Mouse (Mus musculus) heart, postnatal 0 days (tissue): Measurements from ENCODE around the gene Elane. TPM values are rescaled to one million over a fixed set of nuclear protein-coding genes. Genes with fewer than 3 reads are reported as not detected.
A peak's percentile ranks its signal among the peaks of the same experiment; 100 is the strongest.

Experiments
- ATAC-seq: fragments of 200-750 bp; cut with Nextera tagmentation; 2 replicates; pipeline ENCODE4 v1.8.0; 2017; ENCODE audit warnings: low read depth, moderate number of reproducible peaks, moderate library complexity; ENCODE audit not compliant: insufficient read depth
- DNase-seq: peaks from one replicate; pipeline ENCODE4 v3.0.0-alpha.2; 2016; ENCODE audit warnings: low spot score
- H3K27ac ChIP-seq: fragments of 300-500 bp; sonication (generic); 2 replicates; pipeline ENCODE4 v1.5.1; 2014; ENCODE audit warnings: low read depth, mild to moderate bottlenecking
- H3K27me3 ChIP-seq: fragments of 300-500 bp; sonication (generic); 2 replicates; pipeline ENCODE4 v1.6.1; 2014; ENCODE audit warnings: low read length, mixed read lengths; ENCODE audit not compliant: control insufficient read depth, insufficient read depth
- H3K36me3 ChIP-seq: fragments of 300-500 bp; sonication (generic); replicated peaks from 2 replicates; pipeline ENCODE4 v1.6.1; 2014; ENCODE audit warnings: low read length, mixed read lengths; ENCODE audit not compliant: control insufficient read depth, insufficient read depth
- H3K4me1 ChIP-seq: fragments of 300-500 bp; sonication (generic); 2 replicates; pipeline ENCODE4 v1.6.1; 2014; ENCODE audit warnings: antibody characterized with exemption; ENCODE audit not compliant: control insufficient read depth, insufficient read depth
- H3K4me2 ChIP-seq: fragments of 300-500 bp; sonication (generic); 2 replicates; pipeline ENCODE4 v1.6.1; 2014; ENCODE audit warnings: low read depth, mild to moderate bottlenecking, low read length, moderate library complexity
- H3K4me3 ChIP-seq: fragments of 300-500 bp; sonication (generic); 2 replicates; pipeline ENCODE4 v1.5.1; 2014; ENCODE audit warnings: low read depth, low read length
- H3K9ac ChIP-seq: fragments of 300-500 bp; sonication (generic); replicated peaks from 2 replicates; pipeline ENCODE4 v1.6.1; 2014; ENCODE audit warnings: low read depth, low read length, mixed read lengths
- H3K9me3 ChIP-seq: fragments of 300-500 bp; sonication (generic); replicated peaks from 2 replicates; pipeline ENCODE4 v1.6.1; 2016; ENCODE audit warnings: low read length; ENCODE audit not compliant: control insufficient read depth
- CTCF ChIP-seq: IDR thresholded peaks from 2 replicates; pipeline ENCODE4 v1.5.1; 2016; ENCODE audit warnings: antibody characterized with exemption, control low read depth, low read depth
- EP300 ChIP-seq: IDR thresholded peaks from 2 replicates; pipeline ENCODE4 v1.6.1; 2016; ENCODE audit warnings: antibody characterized with exemption, low read depth
- WGBS: fragments of 180-500 bp; shearing (Covaris S2); extraction: QIAGEN DNeasy Blood & Tissue Kit; methylation state at CpG from one replicate; pipeline ENCODE4 v1.1.7; 2014; 5-methylcytosine and 5-hydroxymethylcytosine counted together
- polyA plus RNA-seq: library from polyadenylated mRNA; unstranded; fragments of >200 nt; fragmentation: Nextera tagmentation; extraction: Ambion mirVana; gene quantifications from 2 replicates; pipeline ENCODE4 v1.2.1, GENCODE M21; 2015
- total RNA-seq: library from RNA; depleted of rRNA; stranded (reverse); fragments of >200 nt; gene quantifications from 2 replicates; pipeline ENCODE4 v1.2.3, GENCODE M21; 2014; ENCODE audit warnings: low replicate concordance

Gene Elane
- total and polyA plus RNA-seq, 2 experiments from 2014 or later = not detected

GRCm38 (mm10) chr10:79929967-79930825, 44.1 kb downstream of the Elane start:
- Histone ChIP-seq H3K4me2 (no peak overlapping the region), H3K9ac (no peak overlapping the region), H3K4me3 (no peak overlapping the region), H3K4me1 (peaks cover 25% of the 10 kb centered on the region), H3K27me3 (no peaks in the 10 kb centered on the region), H3K36me3 (0 out of 2 replicates have a peak, but pooled peaks cover 7% of the 10 kb centered on the region), H3K9me3 (no peaks in the 10 kb centered on the region), H3K27ac (no peak overlapping the region)
- no peak for DNase-seq
- 87% methylated on average over 18 of the region's 18 CpGs for WGBS
- TF ChIP-seq CTCF (no peak), EP300 (no peak)
- no peak for ATAC-seq

GRCm38 (mm10) chr10:79930826-79931186, 44.8 kb downstream of the Elane start:
- Histone ChIP-seq H3K36me3 (0 out of 2 replicates have a peak, but pooled peaks cover 7% of the 10 kb centered on the region), H3K27ac (no peak overlapping the region), H3K27me3 (no peaks in the 10 kb centered on the region), H3K4me3 (no peak overlapping the region), H3K4me1 (peaks cover 22% of the 10 kb centered on the region), H3K4me2 (no peak overlapping the region), H3K9me3 (no peaks in the 10 kb centered on the region), H3K9ac (no peak overlapping the region)
- DNase-seq (no peak), ATAC-seq (no peak)
- no peak for TF ChIP-seq CTCF
- no peak for TF ChIP-seq EP300
- 90% methylated on average over 16 of the region's 16 CpGs for WGBS

GRCm38 (mm10) chr10:79931797-79932196, 45.8 kb downstream of the Elane start:
- H3K4me1 ChIP-seq = peaks cover 19% of the 10 kb centered on the region
- no peak overlapping the region for H3K9ac ChIP-seq
- WGBS = 85% methylated on average over 9 of the region's 9 CpGs
- H3K27me3 ChIP-seq = no peaks in the 10 kb centered on the region
- H3K36me3 ChIP-seq = 0 out of 2 replicates have a peak, but pooled peaks cover 7% of the 10 kb centered on the region
- DNase-seq (no peak), ATAC-seq (no peak)
- TF ChIP-seq CTCF (no peak), EP300 (no peak)
- H3K4me3 ChIP-seq = no peak overlapping the region
- H3K27ac ChIP-seq = no peak overlapping the region
- no peaks in the 10 kb centered on the region for H3K9me3 ChIP-seq
- H3K4me2 ChIP-seq = no peak overlapping the region

GRCm38 (mm10) chr10:79932736-79933135, 46.7 kb downstream of the Elane start:
- 21% methylated on average over 8 of the region's 8 CpGs for WGBS
- no peak overlapping the region for H3K4me3 ChIP-seq
- DNase-seq = no peak
- peak; percentile 10; the same call in 1 of the 2 replicates for ATAC-seq
- H3K27ac ChIP-seq = no peak overlapping the region
- no peaks in the 10 kb centered on the region for H3K27me3 ChIP-seq
- no peak overlapping the region for H3K4me2 ChIP-seq
- peaks cover 28% of the 10 kb centered on the region for H3K4me1 ChIP-seq
- no peaks in the 10 kb centered on the region for H3K9me3 ChIP-seq
- 0 out of 2 replicates have a peak, but pooled peaks have one; percentile 45 for TF ChIP-seq EP300
- TF ChIP-seq CTCF = no peak
- no peak overlapping the region for H3K9ac ChIP-seq
- 0 out of 2 replicates have a peak, but pooled peaks cover 7% of the 10 kb centered on the region for H3K36me3 ChIP-seq

GRCm38 (mm10) chr10:79933145-79933679, 47.2 kb downstream of the Elane start:
- Histone ChIP-seq H3K36me3 (0 out of 2 replicates have a peak, but pooled peaks cover 7% of the 10 kb centered on the region), H3K27me3 (no peaks in the 10 kb centered on the region), H3K9ac (no peak overlapping the region), H3K4me1 (peaks cover 23% of the 10 kb centered on the region), H3K4me3 (no peak overlapping the region), H3K4me2 (no peak overlapping the region), H3K9me3 (no peaks in the 10 kb centered on the region), H3K27ac (no peak overlapping the region)
- ATAC-seq (no peak), DNase-seq (no peak)
- TF ChIP-seq EP300 (no peak), CTCF (no peak)
- 55% methylated on average over 9 of the region's 9 CpGs for WGBS
